Mouse (Mus musculus) bone marrow macrophage, adult 2 months (primary cell): ENCODE data around the gene Loxl1. TPM values are rescaled to one million over a fixed set of nuclear protein-coding genes. Genes with fewer than 3 reads are reported as not detected.

Experiments
- H3K27ac ChIP-seq: 2 replicates; pipeline ENCODE4 v1.5.1; 2012; ENCODE audit warnings: low read depth, low read length; ENCODE audit not compliant: insufficient read depth
- H3K4me1 ChIP-seq: 2 replicates; pipeline ENCODE4 v1.6.1; 2012; ENCODE audit warnings: low read length; ENCODE audit not compliant: control insufficient read depth, insufficient read depth
- H3K4me3 ChIP-seq: 2 replicates; pipeline ENCODE4 v1.5.1; 2012; ENCODE audit warnings: mild to moderate bottlenecking, low read length, moderate library complexity; ENCODE audit not compliant: insufficient read depth
- CTCF ChIP-seq: IDR thresholded peaks from 2 replicates; pipeline ENCODE4 v1.5.1; 2012; ENCODE audit warnings: low read depth, mild to moderate bottlenecking, low read length, moderate library complexity
- POLR2A ChIP-seq: IDR thresholded peaks from 2 replicates; pipeline ENCODE4 v1.6.1; 2012; ENCODE audit warnings: mild to moderate bottlenecking, low read depth, low read length, borderline replicate concordance
- polyA plus RNA-seq: library from polyadenylated mRNA; stranded (reverse); fragments of >200 nt; gene quantifications from 2 replicates; pipeline ENCODE4 v1.2.4, GENCODE M21; 2012; ENCODE audit not compliant: missing spikeins, insufficient read depth, insufficient read length

Gene Loxl1
- polyA plus RNA-seq = 1.5 and 1.8 TPM in 2 replicates

DNA sequence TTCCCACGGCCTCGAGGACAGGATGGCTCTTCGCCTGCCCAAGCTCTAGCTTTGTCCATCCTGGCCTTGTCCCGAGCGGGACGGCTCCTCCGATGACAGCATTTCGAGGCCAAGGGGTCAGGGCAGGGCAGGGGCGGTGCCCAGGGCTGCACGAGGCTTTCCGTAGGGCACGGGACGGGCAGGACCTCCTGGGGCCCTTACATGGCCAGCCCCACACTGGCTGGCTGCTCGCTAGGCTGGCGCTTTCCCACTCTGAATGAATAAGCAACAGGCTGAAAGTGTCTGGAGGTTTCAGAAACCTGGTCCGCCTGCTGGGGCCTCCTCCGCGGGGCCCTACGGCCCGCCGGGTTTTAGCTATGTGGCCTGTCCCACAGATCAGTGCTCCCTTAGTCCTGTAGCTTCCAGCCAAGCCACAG, at the start of gene Loxl1:
Loxl1 (minus strand) TSS at position 243 of the 416 bp plus-strand sequence.
- no peak for TF ChIP-seq POLR2A
- TF ChIP-seq CTCF = no peak
- no peaks in the 10 kb centered on the region for H3K4me1 ChIP-seq
- peak within 1 kb of the TSS; percentile 9; the same call in 1 of the 2 replicates for H3K4me3 ChIP-seq
- no peak within 1 kb of the TSS for H3K27ac ChIP-seq

DNA sequence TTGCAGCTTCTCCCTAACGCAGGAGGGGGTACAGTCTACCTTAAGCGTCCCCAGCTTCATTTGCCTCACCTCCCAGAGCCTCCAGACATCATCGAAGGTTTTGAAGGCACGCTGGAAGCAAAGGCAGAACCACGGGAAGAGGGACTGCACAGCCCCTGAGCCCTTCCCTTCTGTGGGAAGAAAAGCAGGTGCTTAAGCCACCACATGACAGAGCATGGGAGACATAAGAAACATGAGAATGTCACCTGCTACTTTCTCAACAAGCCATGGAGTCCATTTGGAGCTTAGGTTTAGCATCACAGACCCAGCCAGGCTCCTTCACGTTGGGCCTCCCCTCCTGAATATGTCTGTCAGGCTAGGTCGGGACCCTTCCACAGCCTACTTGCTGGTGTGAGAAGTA, 49.0 kb upstream of the Loxl1 start:
- no peak for TF ChIP-seq CTCF
- TF ChIP-seq POLR2A = no peak
- no peaks in the 10 kb centered on the region for H3K4me1 ChIP-seq

DNA sequence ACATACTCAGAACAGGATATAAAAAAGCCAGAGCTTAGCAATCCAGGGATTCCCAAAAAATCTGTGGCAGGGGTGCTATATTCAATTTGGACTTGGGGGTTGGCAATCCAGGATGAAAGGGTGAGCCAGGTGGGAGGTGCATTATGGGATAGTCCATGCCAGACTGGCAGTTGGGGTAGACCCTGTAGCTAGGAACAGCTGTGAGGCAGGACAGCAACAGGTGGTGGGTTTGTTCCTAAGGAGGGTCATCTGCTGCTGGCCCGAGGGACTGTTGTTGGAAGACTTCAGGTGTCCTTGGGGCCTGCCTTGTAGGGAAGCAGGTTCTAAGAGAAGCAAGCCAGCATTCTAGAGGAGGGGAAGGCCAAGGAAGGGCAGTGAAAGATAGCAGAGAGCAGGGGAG, 48.4 kb upstream of the Loxl1 start:
- Histone ChIP-seq H3K4me1 (no peaks in the 10 kb centered on the region), H3K4me3 (no peak overlapping the region), H3K27ac (no peak overlapping the region)
- TF ChIP-seq CTCF = no peak
- no peak for TF ChIP-seq POLR2A

More for the DNA sequence above, 49.0 kb upstream of the Loxl1 start:
- no peak overlapping the region for H3K27ac ChIP-seq
- H3K4me3 ChIP-seq = no peak overlapping the region

DNA sequence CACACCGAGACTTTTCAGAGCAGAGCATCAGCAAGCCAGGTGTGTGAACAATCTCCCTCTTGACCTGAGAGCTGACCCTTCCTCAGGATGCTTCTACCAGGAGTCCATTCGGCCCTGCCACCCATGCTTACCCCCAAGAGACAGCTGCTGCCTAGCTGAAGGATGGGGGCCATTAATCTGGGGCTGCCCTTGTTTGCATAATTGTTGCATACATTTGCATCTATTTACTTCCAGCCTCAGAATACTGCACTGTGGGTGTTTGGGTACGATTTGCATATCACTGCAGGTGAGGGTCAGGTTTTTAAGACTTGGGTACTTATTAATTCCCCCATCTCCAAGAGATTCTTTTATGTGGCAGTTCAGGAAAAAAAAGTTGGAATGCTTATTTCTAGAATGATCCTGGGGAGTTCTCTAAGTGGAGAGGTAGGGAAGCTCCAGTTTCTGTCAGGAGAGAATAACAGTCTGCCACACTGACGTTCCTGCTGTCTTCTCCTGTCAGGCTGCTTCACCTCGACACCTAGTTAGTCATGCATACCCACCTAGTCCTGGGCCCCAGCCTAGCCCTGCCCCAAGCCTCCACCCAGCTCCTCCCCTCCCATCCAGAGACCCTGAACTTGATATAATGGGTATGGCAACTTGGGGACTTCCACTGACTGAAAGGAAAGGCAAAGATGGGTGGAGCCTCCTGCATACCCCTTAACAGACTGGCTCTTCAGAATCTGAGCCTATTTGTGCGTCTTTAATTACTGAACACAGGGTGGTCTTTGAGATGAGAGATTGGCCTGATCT, 42.5 kb upstream of the Loxl1 start:
- Histone ChIP-seq H3K27ac (no peak overlapping the region), H3K4me3 (no peak overlapping the region), H3K4me1 (no peaks in the 10 kb centered on the region)
- TF ChIP-seq CTCF (no peak), POLR2A (no peak)

DNA sequence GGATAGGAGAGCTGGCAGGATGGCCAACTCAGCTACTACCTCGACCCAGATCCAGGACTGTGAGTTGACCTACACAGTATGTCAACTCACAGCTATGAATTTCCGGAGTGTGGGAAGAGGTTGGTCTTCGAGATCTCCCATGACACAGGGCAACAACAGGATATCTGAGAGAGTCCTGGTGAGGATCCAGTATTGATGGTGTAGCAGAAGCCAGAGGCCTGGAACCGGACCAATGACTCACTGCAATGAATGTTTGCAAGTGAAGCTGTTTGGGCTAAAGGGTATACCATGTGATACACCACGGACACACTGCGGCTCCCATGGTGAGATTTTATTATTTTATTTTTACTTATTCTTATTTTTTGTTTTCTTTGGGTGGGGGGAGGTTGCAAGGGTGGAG, 41.7 kb upstream of the Loxl1 start:
- H3K4me3 ChIP-seq = no peak overlapping the region

DNA sequence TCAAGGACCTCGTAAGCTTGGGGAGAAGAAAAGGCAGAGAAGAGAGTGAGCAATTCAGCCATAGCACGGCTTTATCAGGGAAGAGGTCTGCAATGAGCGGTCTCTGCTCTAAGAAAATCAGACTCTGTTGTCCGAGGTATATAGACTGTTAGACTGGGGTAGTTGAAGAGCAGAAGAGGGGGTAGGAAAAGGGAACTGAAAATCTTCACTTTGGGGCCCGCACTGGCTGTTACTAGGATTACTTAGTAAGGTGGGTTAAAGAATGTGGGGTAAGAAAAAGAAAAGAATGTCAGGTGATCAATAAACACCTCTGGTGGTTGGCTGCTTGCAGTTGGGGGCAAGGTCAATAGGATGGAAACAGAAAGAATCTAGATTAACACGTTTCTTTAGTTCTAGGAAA, 40.2 kb upstream of the Loxl1 start:
- no peak overlapping the region for H3K4me3 ChIP-seq
- TF ChIP-seq CTCF (no peak), POLR2A (no peak)
- H3K27ac ChIP-seq = no peak overlapping the region
- no peaks in the 10 kb centered on the region for H3K4me1 ChIP-seq

More for the DNA sequence above, 41.7 kb upstream of the Loxl1 start:
- TF ChIP-seq CTCF (no peak), POLR2A (no peak)
- Histone ChIP-seq H3K4me1 (no peaks in the 10 kb centered on the region), H3K27ac (no peak overlapping the region)

DNA sequence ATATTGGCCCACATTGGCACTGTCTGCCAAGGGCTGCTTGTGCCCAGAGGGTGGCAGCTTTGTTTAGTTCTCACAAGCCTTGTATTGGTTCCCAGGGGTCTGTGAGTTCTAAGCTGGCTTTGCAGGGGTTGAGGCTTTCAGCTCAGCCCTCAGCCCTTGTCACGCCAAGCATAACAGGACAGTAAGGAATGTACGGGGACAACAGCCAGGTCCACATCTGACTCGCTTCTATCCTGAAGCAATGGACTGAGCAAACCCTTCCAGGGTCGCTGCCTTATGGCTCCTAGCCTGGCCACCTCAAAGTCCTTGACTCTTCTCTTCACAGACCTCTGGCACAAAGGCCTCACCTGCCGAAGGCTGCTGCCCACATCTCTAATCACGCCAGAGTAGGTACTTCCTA, 34.8 kb upstream of the Loxl1 start:
- Histone ChIP-seq H3K4me3 (no peak overlapping the region), H3K27ac (no peak overlapping the region), H3K4me1 (no peaks in the 10 kb centered on the region)
- TF ChIP-seq CTCF = no peak
- TF ChIP-seq POLR2A = no peak

DNA sequence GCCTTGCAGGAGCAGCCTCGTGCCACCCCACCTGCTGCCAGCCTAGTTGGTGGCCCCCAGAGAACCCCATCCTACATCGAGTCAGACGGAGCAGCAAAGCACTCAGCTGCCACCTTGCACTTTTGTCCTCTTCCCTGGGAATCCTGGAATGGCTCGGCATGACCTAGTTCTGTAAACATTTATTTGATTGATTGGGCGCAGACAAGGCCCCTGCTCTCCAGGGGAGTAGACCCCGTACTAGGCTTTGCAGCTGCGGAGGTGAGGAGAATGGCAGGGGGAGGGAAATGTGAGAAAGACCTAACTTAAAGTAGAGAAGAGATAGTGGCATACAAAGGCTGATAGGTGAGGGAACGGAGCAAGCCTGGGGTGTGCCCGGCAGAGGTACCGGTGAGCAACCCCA, 33.5 kb upstream of the Loxl1 start:
- Histone ChIP-seq H3K4me1 (no peaks in the 10 kb centered on the region), H3K27ac (no peak overlapping the region), H3K4me3 (no peak overlapping the region)
- no peak for TF ChIP-seq POLR2A
- TF ChIP-seq CTCF = no peak

DNA sequence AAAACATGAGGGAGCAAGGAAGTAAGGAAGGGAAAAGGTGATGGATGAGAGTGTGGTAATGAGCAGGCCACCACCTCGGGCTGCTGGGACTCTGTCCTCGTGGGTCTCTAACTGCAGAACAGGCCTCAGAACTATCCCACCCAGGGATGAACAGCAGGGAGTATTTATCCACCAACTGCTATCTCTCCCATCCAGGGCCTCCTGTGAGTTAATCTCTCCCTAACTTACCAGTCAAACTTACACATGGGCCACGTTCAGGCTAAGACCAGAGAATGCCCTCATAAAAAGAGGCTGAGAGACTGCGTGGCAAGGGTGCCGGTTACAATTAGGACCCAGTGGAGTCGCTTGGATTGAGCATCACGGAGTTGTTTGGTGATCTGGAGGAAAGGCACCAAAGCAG, 33.0 kb upstream of the Loxl1 start:
- no peak for TF ChIP-seq POLR2A
- no peak for TF ChIP-seq CTCF
- Histone ChIP-seq H3K4me1 (no peaks in the 10 kb centered on the region), H3K27ac (no peak overlapping the region), H3K4me3 (no peak overlapping the region)

DNA sequence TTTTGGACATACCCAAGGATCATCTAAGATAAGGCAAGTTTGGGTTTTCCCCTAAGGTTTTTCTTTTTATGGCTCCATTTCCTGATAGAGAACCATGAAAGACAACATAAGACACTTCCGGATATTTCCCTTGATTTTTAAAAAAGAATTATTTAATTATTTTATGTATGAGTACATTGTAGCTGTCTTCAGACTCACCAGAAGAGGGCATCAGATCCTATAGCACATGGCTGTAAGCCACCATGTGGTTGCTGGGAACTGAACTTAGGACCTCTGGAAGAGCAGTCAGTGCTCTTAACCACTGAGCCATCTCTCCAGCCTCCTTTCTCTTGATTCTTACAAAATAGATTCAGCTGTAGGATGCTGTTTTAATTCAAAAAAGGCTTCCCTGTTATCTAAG, 28.8 kb upstream of the Loxl1 start:
- H3K4me1 ChIP-seq = no peaks in the 10 kb centered on the region
- H3K27ac ChIP-seq = no peak overlapping the region
- TF ChIP-seq POLR2A = no peak
- TF ChIP-seq CTCF = no peak
- no peak overlapping the region for H3K4me3 ChIP-seq
